Mouse (Mus musculus) left cerebral cortex, adult 18-20 months (tissue): Measurements from ENCODE around the gene D6Wsu163e. TPM values are rescaled to one million over a fixed set of nuclear protein-coding genes. Genes with fewer than 3 reads are reported as not detected.

Experiments
- DNase-seq, 2 experiments: peaks; one replicate each; pipeline ENCODE4 v3.0.0; 2021 to 2022; ENCODE audit warnings: low spot score in 2 of 2, mixed read lengths in 1 of 2
- total RNA-seq, 2 experiments: library from RNA; stranded (reverse); gene quantifications; 2 replicates each; pipeline ENCODE4 v1.2.3; 2021

Gene D6Wsu163e
- total RNA-seq, 2 experiments from 2014 or later = 47.2 to 47.4 TPM

GRCm38 (mm10) chr6:127005646-127006045 is 65.9 kb downstream of the D6Wsu163e start:
- DNase-seq = no peak

- DNase-seq = no peak
These were observed 66.8 kb downstream of the D6Wsu163e start for GRCm38 (mm10) chr6:127006551-127006950.

GRCm38 (mm10) chr6:127010021-127010420 is 70.3 kb downstream of the D6Wsu163e start:
- no peak for DNase-seq

- DNase-seq = no peak
These were observed 72.3 kb downstream of the D6Wsu163e start for GRCm38 (mm10) chr6:127011947-127012535.

- DNase-seq = no peak
These were observed 75.4 kb downstream of the D6Wsu163e start, which contains the start of gene Fgf6 for GRCm38 (mm10) chr6:127014906-127015770. Fgf6 (plus strand) TSS chr6:127015586.

- DNase-seq = no peak
These were observed 79.5 kb downstream of the D6Wsu163e start for GRCm38 (mm10) chr6:127019254-127019653.

GRCm38 (mm10) chr6:127020431-127020830 is 80.7 kb downstream of the D6Wsu163e start:
- no peak for DNase-seq

GRCm38 (mm10) chr6:127024836-127025235 is 85.1 kb downstream of the D6Wsu163e start:
- DNase-seq = no peak

Other genes starting within 250 kb of the D6Wsu163e start
- 10 to 100 TPM; 63.3 to 65.8 TPM for gene Kcna6, start 199.3 kb upstream of the D6Wsu163e start, total RNA-seq
- 100 to 1,000 TPM; 151 to 164 TPM for gene Ndufa9, start 90.8 kb upstream of the D6Wsu163e start, total RNA-seq
- under 1 TPM; 0.19 to 0.26 TPM for gene Akap3, start 86.9 kb upstream of the D6Wsu163e start, total RNA-seq
- gene Dyrk4, start 18.1 kb upstream of the D6Wsu163e start, total RNA-seq = under 1 TPM in 1 of 2 experiments, not detected in 1; 0.23 TPM
- 1 to 10 TPM; 1.1 to 3.1 TPM for gene Rad51ap1, start 375 bp upstream of the D6Wsu163e start, total RNA-seq
- not detected for gene Fgf6, start 75.6 kb downstream of the D6Wsu163e start, total RNA-seq
- gene Fgf23, start 132.9 kb downstream of the D6Wsu163e start, total RNA-seq = under 1 TPM; 0.40 to 0.49 TPM
- gene Tigar, start 169.6 kb downstream of the D6Wsu163e start, total RNA-seq = 10 to 100 TPM; 24.9 to 29.8 TPM
- 10 to 100 TPM; 79.9 to 83.3 TPM for gene Ccnd2, start 212.2 kb downstream of the D6Wsu163e start, total RNA-seq